11 mouse cellular contexts compared by ENCODE assay signal in genomic region chr12:52186205-52186793, GRCm38 (mm10).
DNase-seq lines count a peak whose midpoint lies in the region; ATAC-seq and TF ChIP-seq lines count a peak whose summit lies in the region.
"Had no signal": no experiment of that assay in that cellular context is flagged by ENCODE, and none has a peak within 500 bp of the region (broad histone marks: within the 10 kb centered on the region; RNA-seq: fewer than 3 reads in every experiment).

No protein-coding gene starts in this region.

- H3K9ac ChIP-seq in lung, embryonic 14.5 days, result no peak overlapping the region

- no peaks in the 10 kb centered on the region for H3K4me1 ChIP-seq in lung, embryonic 14.5 days (ENCODE audit: insufficient read depth)
- peaks cover 5% of the 10 kb centered on the region for H3K4me1 ChIP-seq in embryonic fibroblast, embryonic 13.5 days (ENCODE audit: control insufficient read depth, insufficient read depth, low read length)
- peaks cover 13% of the 10 kb centered on the region for H3K4me1 ChIP-seq in limb, embryonic 10.5 days

- no peak for DNase-seq in lung, embryonic 14.5 days
- DNase-seq in lung, adult 18-20 months, result no peak
- no peak for DNase-seq in limb, embryonic 10.5 days (ENCODE audit: low spot score)
- no peak for DNase-seq in urinary bladder, postnatal 25 days (ENCODE audit: low spot score)
- no peak for DNase-seq in gastrocnemius, postnatal 4 days (ENCODE audit: low spot score in 2 of 2)
- DNase-seq in layer of hippocampus, adult 9-11 months, result no peak
- DNase-seq: kidney, postnatal 25 days; lung, postnatal 36 days; thymus, postnatal 25 days had no signal

- H3K36me3 ChIP-seq in lung, embryonic 14.5 days (ENCODE audit: insufficient read depth), result no peaks in the 10 kb centered on the region
- no peaks in the 10 kb centered on the region for H3K36me3 ChIP-seq in limb, embryonic 10.5 days

- 71% methylated on average over 1 of the region's 1 CpGs for WGBS in lung, embryonic 14.5 days
- WGBS in limb, embryonic 10.5 days, result 67% methylated on average over 1 of the region's 1 CpGs

- TF ChIP-seq CTCF in lung, embryonic 14.5 days (IDR thresholded peaks at IDR 0.05; ENCODE audit: low read depth), result no peak
- TF ChIP-seq CTCF in embryonic fibroblast, embryonic 13.5 days (IDR thresholded peaks at IDR 0.05; ENCODE audit: borderline replicate concordance, insufficient read depth, low read length), result no peak

- no peak for ATAC-seq in lung, embryonic 14.5 days (ENCODE audit: insufficient read depth)

- H3K27me3 ChIP-seq in lung, embryonic 14.5 days (ENCODE audit: insufficient read depth, low read length), result no peaks in the 10 kb centered on the region
- no peaks in the 10 kb centered on the region for H3K27me3 ChIP-seq in limb, embryonic 10.5 days (ENCODE audit: low read depth, poor library complexity, severe bottlenecking)

- no peaks in the 10 kb centered on the region for H3K9me3 ChIP-seq in lung, embryonic 14.5 days (ENCODE audit: low read depth, low read length)
- no peaks in the 10 kb centered on the region for H3K9me3 ChIP-seq in limb, embryonic 10.5 days (replicated peaks)

- TF ChIP-seq POLR2A in embryonic fibroblast, embryonic 13.5 days (IDR thresholded peaks at IDR 0.05; ENCODE audit: low read depth, low read length), result no peak

- peak overlapping the region; percentile 18; the same call in 1 of the 2 replicates for H3K27ac ChIP-seq in lung, embryonic 14.5 days (ENCODE audit: low read depth)
- H3K27ac ChIP-seq in embryonic fibroblast, embryonic 13.5 days (ENCODE audit: insufficient read depth, low read length), result peak overlapping the region; percentile 12; the same call in 1 of the 2 replicates
- H3K27ac ChIP-seq in limb, embryonic 10.5 days, result 0 out of 2 replicates have a peak overlapping the region, but pooled peaks have one; percentile 25

- no peak overlapping the region for H3K4me3 ChIP-seq in lung, embryonic 14.5 days (ENCODE audit: low read depth, low read length)
- no peak overlapping the region for H3K4me3 ChIP-seq in embryonic fibroblast, embryonic 13.5 days (ENCODE audit: insufficient read depth, low read length)
- H3K4me3 ChIP-seq in limb, embryonic 10.5 days, result no peak overlapping the region
- H3K4me3 ChIP-seq: erythroblast, embryonic 14.5 days had no signal

- H3K4me2 ChIP-seq in lung, embryonic 14.5 days, result no peak overlapping the region
